Mouse (Mus musculus) embryo, embryonic 10 days (tissue): ENCODE data around the gene Cutc.

Experiments used
- DNase-seq: peaks from one replicate; pipeline ENCODE4 v3.0.0-alpha.2; 2015; ENCODE audit warnings: low spot score

Gene Cutc

DNA sequence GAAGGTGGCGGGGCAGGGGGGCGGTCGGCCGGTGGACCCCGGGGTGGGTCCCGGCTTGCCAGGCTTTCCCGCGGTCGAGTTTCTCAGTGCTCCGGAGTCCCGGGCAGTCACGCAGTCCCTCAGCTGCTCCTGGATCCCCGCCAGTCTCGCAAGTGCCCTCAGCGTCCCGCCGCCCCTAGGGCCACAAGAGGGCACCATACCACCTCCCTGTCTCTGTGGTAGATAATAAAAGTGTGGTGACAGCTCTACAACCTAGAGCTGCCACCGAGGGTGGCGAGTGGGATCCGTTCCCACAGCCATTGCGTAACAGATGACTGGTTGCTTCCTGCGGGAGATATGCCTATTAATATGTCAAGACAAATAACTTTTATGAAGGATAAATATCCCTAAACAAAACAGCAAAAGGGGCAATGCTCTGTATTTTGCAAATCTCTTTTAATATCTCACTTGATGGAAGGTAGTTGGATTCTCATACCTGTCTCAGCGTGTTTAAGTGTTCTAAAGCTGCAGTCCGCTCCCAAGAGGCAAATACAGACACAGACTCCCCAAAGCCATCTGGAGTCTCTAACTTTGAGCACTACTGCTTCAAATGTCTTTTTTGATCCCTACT is 535 bp downstream of the Cutc start:
- DNase-seq = peak; percentile 90

DNA sequence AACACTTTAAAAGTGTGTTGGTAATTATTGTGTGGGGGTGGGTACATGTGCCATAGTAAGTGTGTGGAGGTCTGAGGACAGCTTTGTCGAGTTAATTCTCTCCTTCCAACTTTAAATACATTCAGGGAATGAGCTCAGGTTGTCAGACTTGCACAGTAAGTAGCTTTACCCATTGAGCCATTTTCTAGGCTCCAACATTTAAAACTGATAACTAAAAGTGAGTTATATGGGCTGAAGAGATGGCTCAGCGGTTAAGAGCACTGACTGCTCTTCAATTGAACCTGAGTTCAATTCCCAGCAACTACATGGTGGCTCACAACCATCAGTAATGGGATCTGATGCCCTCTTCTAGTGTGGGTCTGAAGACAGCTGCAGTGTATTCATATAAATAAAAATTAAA is 1.4 kb downstream of the Cutc start:
- DNase-seq = no peak

DNA sequence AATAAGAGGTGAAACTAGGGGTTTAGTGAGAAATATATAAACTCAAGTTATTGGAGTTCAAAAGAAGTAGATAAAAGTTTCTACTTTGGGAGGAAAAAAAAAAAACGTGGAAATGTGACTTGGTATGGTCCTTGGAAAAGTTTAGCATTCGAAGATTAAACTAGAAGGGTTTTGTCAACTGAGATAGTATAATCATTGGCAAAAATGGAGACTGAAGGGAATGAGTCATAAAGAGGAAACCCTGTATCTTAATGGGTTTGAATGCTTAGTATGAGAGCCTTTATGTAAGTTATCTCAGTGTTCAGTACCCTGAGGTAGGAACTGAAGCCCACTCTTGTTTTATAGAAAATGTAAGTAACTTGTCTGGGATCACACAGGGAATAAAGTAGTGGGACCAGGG is 2.1 kb downstream of the Cutc start:
- no peak for DNase-seq

GRCm38 (mm10) chr19:43760504-43760903 is 7.7 kb downstream of the Cutc start:
- DNase-seq = peak; percentile 89

- no peak for DNase-seq
These were observed 8.9 kb downstream of the Cutc start for GRCm38 (mm10) chr19:43761543-43762256.

GRCm38 (mm10) chr19:43762410-43762809 is 9.6 kb downstream of the Cutc start:
- DNase-seq = no peak

GRCm38 (mm10) chr19:43766451-43766850 is 13.7 kb downstream of the Cutc start:
- DNase-seq = no peak

- no peak for DNase-seq
These were observed 14.9 kb downstream of the Cutc start for GRCm38 (mm10) chr19:43767549-43768322.

DNA sequence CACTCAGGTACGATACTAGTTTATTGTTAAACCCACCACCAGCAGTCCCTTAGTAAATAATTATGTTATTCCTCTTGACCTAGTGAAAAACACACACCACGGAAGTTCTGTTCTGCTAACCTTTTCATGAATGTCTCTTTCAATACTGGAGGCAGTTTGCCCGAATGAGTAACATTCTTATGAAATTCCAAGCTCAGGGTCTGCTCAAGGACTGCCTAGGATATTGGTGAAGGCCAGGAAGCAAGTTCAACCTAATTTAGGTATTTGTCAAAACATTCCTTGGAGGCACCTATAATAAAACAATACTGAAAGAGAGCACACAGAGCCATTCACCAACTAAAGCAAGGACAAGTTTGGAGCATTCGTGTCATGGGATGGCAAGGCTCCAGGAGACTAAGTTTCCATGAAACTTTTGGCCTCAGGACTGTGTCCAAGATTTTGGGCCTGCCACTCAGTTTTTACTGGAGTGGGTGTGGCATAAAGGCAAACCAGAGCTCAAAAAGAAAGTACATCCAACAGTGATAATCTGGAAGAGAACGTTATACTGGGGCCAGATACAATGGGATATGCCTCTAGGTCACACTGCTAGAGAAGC is 16.7 kb downstream of the Cutc start:
- no peak for DNase-seq

DNA sequence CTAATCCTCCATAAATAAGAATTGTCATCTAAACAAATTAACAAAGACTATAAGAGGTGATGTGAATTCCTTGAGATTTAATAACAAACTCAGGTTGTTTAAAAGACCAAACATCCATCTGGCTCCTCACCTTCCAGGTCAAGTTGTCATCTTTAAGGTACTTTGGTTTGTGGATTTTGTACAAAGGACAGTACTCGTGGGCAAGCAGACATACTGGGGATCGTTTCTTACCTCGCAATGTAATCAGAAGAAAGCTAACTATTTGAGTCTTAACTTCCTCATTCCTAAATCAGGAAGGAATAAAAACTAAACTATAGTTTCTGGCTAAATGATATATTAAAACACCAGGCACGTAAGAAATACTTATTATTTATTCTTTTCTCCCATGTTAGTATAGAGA is 17.8 kb downstream of the Cutc start:
- DNase-seq = no peak

DNA sequence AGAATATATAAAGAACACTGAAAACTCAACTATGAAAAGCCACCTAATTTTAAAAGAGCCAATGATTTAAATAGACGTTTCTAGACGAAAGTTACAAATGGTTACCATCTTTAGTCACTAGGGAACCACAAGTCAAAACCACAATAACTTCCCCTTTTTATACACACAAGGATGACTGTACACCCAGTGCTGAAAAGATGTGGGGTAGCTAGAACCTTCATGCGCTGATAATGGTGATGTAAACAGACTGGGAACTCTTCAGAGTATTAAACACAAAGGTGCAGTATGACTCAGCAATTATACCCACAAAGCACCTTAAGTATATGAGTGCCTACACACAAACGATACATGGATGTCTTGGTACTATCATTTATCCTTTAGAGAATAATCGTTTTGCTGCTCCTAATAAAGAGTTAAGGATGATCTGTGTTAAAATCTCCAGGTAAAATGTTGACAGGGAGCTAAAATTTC is 18.7 kb downstream of the Cutc start:
- no peak for DNase-seq

DNA sequence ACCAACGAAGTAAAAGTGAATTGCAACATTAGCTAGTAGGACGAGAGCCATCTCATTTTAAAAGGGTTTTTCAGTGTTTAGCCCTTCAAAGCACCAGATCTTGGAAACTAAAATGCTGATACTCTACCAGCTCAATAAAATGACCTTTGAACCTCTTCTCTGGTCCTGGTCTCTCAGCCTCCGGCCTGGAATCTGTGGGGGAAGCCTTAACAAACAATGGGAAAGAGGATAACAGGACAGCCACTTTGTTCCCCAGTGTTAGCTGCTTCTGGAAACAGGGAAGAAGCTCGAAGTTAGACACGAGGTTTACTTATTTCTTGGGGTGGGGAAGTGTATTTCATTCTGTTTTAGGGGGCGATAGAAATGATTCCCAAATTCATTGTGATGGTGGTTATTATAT is 19.5 kb downstream of the Cutc start:
- no peak for DNase-seq

DNA sequence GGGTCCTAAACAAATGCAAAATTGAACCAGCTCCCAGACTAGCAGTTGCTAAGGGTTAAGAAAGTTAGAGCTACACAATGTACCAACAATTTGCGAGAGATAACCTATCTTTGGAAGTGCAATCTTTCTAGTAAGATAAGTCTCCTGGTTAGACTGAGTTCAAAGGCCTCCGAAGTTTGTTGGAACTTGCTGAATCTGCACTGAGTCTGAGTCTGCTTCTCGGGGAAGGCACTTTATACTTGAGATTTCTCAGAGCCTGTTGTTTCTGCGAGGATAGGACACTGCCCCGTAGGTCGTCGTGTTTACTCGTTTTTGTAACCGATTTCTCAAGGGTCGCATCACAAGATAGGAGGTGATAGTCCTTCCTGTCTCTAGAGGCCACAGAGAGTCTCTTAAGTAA is 22.6 kb downstream of the Cutc start:
- no peak for DNase-seq

GRCm38 (mm10) chr19:43776561-43776960 is 23.8 kb downstream of the Cutc start:
- DNase-seq = no peak

DNA sequence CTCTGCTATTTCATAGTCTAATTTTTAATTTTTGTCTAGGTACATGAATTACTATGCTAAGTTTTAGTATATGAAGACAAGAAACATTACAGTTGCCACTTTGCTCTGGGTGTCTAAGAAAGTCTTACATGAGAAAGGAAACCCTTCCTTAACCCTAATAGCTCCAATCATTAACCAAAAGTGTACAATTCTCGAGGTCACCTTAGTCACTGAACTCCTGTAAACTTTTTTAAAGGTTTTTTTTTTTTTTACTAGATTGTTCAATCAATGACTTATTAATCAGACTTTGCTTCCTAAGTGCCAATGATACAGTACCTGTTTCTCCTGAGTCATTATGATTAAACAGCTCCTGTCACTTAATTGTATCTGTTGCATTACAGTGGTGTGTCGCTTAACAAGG is 24.5 kb downstream of the Cutc start:
- no peak for DNase-seq

DNA sequence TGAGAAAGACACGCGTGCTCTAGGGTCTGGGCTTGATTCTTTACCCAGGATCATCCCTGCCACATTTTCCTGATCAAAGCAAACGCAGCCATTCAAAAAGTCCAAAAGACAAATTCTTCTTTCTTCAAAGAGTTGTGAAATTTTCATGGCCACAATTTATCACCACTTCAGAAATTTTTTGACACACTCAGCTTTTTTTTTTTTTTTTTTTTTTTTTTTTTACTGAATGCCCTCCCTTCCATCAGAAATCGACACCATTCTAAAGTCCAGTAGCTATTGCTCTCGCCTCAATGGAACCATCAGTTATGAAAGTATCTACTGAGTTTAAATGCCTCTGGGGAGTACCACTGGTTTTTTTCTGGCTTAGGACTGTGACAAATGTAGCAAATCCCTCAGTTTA is 27.6 kb downstream of the Cutc start:
- no peak for DNase-seq

DNA sequence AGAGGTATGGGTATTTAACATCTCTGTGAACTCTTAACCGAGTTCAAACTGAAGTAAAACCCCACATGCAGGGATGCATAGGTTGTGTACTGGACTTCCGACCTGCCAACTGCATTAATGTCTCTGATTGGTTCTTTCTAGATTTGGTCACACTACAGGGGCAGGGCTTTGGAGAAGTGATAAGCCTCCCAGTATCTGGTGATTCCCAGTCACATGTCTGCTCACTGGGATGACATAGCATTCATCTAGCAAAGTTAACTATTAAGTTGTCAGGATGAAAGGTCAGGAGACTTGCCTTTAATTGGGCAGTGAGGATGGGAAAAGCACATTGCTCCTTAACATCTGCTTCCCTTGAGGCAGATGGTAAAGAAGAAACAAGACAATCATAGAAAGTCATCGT is 29.2 kb downstream of the Cutc start, which contains the start of gene Abcc2:
Gene Abcc2, plus strand, starts transcription at position 213 of the 400 bp plus-strand sequence.
- no peak for DNase-seq

- no peak for DNase-seq
These were observed 32.0 kb downstream of the Cutc start for GRCm38 (mm10) chr19:43784761-43785160.

DNA sequence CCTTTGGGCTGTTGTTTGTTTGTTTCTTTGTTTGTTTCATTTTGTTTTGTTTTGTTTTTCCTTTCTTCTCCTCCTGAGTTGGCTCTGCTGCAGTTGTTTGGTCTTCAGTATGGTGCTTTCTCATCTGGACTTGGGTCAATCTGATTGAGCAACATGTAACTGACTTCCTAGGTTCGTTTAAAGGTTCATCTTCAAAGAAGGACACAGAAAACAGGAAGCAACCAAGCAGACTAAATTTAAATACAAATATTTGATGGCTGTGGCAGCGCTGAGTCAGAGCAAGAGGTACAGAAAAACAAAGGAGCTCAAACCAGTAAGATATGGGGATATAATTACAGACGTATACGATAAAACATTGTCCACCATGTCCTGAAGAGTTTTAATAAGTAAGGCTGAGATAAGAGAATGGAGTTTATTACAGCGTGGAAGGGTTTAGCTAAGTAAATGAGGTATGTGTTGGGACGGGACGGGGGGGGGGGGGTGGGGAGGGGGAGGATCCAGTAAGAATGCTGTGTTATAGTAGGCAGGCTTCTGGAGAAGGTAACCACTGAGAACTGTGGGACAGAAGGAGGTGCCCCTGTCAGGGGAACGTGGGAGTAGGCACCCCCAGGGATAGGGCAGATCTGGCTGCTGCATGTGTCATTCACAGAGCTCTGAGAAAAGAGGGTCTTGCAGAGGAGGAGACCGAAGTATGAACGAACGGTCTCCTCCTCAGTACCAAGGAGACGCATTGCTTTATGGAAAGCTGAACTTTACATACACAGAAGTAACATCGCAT is 33.6 kb downstream of the Cutc start:
- DNase-seq = no peak

- no peak for DNase-seq
These were observed 37.0 kb downstream of the Cutc start for GRCm38 (mm10) chr19:43789817-43790216.

DNA sequence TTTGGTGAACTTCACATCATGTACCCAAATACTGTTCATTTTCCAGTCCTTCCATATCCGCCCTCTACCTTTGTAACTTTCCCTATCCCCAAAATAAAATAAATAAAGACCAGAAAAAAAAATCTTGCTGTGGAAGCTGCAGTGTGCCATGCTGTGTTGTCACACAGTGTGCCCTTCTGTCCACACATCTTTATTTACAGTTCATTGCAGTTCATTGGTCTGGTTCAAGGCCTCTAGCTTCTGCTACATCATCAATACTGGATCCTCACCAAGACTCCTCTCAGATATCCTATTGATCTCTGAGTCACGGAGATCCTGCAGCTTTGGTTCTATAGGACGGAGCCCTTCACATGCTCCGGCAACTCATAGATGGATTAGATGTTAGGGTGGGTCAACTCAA is 39.7 kb downstream of the Cutc start:
- no peak for DNase-seq

GRCm38 (mm10) chr19:43793951-43794350 is 41.2 kb downstream of the Cutc start:
- DNase-seq = no peak
